Mouse (Mus musculus) ovary, adult 18-20 months (tissue): ENCODE measurements at regions not wholly inside any gene's neighbourhood (a gene's known extent, or its start where the extent isn't known, plus 50 kb on each side); places are given as distances from the start of the nearest gene placed in this dataset.

Experiments used
- DNase-seq: peaks from one replicate; pipeline ENCODE4 v3.0.0; 2022; ENCODE audit warnings: low spot score, mixed read lengths

DNA sequence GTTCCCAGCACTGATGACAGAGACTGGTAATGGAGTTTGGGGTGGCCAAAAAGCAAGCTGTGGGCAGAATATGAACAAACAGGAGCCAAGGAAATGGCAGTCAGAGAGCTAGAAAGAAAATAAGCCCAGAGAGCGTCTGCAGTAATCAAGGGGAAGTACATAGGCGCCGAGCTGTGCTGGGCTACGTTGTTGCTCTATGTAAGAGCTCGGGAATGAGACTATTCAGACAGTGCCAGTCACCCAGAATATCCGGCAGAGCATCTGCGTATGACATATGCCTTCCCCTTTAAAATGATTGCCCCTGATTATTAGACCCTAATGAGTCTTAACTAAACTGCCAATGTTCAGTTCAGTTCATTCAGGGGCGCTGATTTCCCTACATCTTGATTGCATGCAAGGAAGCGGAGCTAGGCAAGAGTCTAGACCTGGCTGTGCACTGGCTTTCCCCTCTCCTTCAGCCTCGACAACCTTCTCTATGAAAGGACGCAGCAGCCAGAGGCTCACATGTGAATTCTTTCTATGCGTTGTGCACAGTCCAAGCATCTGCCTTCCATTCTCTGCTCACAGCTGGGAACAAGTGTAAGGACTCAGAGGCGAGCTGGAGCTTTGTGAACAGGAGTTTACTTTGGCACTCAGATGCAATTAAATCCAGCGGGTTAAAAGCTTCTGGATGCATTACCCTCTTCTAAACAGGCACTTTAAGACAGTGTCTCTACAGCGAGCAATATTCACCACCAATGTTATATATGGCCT lies 125.7 kb upstream of the Gdf10 start:
- no peak for DNase-seq

DNA sequence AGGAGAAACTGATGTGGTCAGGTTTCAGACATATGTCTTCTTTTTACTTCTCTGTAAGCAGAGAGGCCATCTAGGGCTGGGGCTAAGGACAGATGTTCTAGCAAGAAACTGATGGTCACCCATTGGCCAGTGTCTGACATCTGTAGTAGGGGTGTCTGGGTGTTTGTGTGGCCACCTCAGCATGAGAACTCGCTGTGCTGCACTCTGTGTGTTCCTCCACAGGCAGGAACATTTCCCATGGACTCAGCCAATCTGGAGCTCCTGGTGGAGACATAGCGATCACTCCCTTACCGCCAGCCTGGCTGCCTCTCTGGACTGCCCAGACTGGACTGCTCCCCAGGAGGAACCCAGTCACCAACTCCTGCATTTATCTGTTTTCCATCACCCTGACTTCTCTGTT lies 119.1 kb upstream of the Gdf10 start:
- no peak for DNase-seq

DNA sequence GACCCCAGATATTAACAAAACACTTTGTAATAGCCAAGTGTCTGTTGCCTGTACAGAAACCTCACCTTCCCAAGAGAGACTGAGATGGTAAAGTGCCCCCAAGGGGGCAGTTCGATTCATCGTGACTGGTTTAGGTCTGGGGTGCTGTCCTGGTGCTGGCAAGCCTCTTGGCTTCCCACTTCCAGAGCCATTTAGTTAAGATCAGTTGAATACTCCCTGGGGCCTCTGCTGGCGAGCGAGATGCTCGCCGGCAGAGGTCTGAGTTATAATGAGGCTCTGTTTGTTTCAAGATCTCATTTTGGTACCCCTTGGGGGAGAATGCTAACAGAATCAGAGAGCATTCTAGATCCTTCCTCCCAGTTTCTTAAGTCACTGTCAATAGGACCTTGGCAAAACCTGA lies 118.7 kb upstream of the Gdf10 start:
- no peak for DNase-seq

DNA sequence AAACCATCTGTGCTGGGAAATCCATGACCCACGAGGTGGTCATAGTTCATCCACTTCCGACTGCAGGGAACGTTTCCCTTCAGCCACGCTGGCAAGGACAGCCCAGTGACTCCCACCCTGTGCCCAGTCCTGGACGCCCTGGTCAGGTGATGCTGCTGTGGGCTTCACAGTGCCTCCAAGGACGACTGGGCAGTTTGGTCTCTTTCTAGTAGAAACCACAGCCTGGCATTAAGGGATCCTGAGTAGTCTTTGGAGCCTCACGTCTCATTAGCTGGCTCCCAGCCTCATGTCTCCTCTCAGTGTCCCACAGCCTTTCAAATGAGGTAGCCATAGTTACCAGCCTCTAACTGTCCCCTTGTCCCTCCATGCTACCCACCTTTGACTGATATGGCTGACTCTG lies 116.2 kb upstream of the Gdf10 start:
- no peak for DNase-seq

DNA sequence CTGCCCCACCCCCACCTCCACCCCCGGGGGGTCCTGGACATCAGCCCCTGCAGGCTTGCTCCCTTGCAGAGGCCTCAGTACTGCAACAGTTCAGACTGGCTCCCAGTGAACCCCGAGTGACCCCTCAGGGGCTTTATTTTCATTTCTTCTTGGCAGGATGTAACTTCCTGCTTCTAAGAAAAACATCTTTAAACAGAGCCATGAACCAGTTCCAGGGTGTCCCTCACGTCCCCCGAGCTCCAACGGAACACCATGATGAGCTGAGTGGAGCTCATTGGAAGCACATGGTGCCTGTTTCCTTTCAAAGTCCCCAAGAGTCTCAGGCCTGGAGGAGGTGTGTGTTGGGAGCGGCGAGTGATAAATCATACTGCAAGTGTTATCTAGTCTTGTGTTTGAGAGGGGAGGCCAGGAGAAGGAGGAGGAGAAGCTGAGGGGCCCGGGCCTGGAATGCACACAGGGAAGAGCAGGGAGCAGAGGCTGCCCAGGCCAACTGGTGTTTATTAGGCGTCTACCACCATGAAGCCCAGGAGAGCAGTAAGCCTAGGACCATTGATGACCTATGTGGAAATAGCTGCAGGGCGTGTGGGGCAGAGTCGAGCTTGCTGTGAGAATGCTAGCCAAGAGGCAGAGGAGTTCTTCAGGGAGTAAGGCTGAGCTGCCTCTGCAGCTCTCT lies 114.7 kb upstream of the Gdf10 start:
- DNase-seq, result peak; percentile 33

DNA sequence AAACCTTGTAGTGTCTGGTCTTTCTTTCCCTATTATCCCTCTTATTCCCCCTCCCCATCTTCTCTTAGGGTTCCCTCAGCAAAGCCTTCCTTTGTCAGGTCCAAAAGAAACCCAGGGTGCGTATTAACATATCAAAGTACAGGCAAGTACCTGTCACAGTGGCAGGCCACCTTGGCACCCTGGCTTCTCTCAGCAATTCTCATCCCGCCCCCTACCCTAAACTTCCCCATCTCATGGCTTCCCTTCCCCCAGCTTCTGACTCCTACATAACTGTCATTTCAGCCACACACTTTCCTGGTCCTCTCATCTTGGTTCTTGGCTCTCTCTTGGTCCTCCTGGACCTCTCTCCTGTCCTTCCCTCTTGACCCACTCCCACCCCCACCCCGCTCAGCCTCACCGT lies 112.8 kb upstream of the Gdf10 start:
- DNase-seq, result no peak

DNA sequence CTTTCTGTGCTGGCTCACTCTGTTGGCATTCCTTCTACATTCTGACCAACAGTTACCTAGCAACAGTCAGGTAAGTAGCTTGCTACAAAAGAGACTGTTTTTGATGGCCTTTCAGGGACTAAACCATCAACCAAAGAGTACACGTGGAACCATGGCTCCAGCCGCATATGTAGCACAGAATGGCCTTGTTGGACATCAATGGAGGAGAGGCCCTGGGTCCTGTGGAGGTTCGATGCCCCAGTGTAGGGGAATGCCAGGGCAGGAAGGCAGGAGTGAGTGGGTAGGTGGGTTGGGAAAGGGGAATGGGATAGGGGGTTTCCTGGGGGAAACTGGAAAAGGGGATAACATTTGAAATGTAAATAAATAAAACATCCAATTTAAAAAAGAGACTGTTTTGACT lies 112.1 kb upstream of the Gdf10 start:
- DNase-seq, result no peak

DNA sequence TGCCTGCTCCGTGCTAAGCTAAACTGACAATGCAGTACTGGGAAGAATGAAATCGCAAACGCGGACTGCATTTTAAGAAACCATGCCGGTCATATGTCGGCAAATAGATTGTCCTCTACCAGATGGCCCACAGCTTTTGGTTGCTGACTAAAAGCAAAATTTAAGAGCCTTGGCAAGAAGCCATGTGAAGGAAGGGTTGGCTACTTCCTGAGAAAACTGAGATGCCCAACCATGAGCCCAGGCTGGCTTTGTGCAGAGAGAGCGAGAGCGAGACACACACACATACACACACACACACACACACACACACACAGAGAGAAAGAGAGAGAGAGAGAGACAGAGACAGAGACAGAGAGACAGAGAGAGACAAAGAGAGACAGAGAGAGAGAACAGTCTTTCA lies 111.1 kb upstream of the Gdf10 start:
- DNase-seq, result no peak

DNA sequence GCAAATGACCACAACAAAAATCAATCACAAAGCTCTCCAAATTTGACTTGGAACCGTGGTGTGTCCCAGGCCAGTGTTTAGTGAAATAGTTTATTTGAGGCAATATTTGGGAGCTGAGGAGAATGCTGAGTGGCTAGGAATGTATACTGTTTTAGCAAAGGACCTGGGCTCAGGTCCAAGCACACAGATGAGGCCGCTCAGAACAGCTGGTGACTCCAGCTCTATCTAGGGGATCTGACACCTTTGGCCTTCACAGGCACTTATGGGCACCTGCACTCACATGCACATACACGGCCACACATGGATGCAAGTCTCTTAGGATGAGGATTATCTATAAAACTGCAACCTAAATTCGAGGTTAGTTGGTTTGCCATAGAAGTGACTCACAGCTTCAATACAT lies 110.6 kb upstream of the Gdf10 start:
- DNase-seq, result no peak

DNA sequence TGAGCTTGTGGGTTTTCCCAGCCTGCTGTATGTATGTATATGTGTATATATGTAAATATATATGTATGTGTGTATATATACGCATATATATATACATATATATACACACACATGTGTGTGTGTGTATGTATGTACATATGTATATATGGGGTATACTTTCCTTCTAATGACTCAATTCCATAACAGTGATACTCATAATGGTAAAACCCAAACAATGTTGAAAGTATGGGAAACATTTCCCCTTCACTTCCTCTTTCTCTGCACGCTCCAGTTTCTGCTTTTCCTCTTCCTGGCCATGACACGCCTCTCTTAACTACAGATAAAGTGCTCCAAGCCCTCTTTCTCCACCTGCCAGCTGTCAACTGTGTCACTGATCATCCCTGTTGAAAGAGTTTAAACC lies 110.1 kb upstream of the Gdf10 start:
- no peak for DNase-seq

DNA sequence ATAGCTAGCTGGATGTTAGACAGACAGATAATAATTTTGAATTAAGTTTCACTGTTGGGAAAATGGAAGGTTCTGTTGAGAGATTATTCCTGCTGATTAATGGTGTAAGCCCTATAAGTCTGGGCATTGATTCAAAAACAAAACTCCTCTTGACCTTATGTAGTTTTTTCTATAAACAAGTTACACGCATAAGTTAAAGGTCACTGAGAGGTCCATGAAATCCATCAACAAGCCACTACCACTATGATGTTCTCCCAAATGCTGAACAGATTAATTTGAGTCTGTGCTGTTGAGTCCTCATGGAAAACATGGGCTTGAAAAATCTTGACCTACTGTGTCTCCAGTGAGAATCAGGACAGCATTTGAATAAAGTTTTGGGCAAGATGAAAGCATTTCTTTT lies 109.3 kb upstream of the Gdf10 start:
- DNase-seq, result no peak

DNA sequence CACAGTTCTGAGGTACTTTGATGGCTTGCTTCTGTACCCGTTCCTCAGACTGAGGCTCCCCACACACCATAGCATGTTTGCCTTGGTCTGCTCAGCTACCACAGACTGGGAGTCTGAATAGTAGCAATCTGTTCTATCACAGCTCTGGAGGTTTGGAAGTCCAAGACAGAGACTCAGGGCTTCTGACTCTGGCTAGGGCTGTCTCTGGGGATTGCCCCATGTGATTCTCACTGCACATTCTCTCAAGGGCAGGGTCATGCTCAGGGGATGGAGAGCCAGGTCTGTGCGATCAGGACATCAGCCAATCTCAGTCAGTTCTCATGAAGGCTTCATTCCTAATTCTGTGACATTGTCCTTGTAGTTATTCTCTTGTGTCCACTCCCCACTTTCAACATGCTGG lies 108.8 kb upstream of the Gdf10 start:
- DNase-seq, result no peak

DNA sequence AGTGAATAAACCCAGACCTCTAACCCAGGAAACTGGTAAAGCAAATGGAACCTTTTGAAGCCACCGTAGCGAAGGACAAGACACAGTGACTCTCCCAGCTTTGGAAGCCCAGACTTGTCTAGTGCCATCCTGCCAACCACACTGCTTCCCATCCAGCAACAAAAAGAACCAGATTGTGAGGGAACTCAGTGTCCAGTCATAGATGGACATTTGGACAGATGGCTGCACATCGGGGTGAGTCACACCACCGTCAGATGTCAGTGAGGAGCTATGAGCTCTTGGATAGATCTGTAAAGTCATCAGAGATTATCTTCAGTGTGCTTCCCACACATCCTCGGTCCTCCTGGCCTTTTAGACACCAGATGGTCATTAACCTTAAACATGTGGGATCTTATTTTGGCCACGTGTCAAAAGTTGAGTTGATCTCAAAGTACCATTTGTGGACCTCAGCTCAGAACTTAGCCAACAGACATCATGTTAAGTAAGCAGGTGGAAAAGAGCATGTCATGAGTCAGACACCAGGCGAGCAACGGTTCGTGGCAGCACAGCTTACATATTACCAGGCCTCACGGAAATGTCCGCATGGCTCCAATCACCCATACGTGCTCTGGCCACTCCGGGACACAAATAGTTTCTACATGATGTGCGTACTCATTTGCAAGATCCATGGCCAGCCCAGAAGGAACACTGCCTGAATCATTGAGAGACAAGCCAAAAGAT lies 102.7 kb upstream of the Gdf10 start:
- DNase-seq, result no peak

DNA sequence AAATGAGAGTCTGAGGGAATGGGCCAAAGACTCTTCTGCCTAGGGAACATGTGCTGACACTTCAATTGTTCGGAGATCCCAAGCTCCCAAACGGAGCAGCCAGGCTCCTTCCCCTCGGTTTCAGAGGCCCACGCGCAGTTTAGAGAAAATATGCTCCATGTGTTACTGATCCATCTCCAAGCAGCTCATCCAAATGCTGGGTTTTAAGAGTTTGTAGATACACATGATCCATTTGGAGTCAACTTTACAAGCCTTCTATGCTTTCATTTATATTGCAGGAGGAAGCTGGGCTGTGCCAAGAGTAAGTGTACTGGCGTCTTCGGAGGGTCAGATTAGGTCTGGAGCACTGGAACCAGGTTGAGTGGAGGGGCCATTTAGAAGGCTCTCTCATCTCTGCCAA lies 102.0 kb upstream of the Gdf10 start:
- DNase-seq, result no peak

DNA sequence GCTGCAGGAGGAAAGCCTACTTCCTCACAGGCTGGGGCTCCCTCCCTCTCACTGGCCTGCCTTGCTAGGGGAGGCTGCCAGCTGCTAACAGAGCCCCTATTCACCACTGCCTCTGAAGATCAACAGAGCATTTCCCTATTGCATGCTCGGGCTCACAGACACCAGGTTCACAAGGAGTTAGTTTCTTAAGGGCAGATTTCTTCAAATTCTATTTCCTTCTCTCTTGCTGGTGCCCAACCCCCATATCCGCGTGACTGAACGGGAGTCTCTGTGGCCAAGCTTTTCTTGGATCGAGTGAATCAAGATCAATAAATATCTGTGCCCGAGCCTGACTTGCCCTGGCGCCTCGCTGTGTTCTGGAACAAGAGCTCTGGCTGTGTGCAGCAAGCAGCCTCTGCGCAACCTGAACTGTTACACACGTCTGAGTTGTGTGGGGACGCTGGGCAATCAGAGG lies 98.9 kb upstream of the Gdf10 start:
- DNase-seq, result no peak

DNA sequence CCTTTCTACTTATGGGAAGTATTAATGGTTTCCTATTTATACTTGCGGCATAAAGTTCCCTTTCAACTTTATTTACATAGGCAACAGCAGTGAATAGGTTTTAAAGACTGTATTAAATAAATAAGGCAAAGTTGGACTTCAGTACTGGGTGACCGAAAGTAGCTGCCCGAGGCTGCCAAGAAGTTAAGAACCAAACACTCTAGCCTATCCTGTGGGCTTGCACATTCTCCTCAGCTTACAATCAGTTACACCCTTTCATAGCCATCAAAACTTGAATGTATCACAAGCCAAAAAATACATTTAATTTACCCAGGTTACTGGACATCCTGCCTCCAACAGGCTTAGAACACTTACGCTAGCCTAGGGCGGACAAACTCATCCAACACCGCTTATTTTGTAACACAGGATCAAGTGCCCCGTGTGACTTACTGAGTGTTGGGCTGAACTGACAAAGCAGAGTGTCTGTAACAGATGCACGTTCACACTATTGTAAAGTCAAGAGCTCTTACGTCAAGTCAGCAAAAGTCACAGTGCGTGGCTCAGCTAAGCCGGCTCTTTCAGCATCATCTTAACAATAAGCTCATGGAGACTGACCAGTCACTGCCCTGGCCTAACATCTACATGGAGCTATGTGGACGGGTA lies 97.3 kb upstream of the Gdf10 start:
- no peak for DNase-seq

DNA sequence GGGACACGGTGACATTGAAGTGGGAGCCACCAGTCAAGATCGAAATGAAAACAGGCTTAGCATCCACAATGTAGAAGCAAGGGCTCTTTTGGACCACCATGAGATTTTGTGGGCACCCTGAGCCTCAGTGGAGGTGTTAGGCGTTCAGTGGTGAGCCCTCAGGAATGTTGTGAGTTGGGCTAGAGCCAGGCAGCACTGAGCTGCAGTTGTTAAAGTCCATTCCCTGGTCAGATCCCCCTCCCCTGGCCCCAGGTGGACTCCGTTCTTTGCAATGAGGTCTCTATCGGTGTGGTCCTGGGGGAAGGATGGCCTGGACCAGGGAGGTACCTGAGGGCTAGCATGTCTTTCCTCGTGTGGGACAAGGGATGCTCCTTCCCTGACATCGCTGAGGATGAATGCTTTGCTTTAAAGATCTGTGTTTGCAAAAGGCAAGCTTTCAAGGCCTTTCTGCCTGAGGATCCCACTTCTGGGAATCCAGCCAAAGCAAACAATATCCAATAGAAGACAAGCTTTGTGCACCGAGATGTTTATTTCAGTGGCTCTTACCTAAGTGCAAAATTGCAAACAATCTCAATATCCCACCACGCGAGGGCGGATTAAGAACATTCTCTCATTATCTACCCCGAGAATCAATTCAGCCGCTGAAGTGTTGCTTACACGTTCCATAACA lies 90.6 kb upstream of the Gdf10 start:
- DNase-seq, result peak; percentile 16

DNA sequence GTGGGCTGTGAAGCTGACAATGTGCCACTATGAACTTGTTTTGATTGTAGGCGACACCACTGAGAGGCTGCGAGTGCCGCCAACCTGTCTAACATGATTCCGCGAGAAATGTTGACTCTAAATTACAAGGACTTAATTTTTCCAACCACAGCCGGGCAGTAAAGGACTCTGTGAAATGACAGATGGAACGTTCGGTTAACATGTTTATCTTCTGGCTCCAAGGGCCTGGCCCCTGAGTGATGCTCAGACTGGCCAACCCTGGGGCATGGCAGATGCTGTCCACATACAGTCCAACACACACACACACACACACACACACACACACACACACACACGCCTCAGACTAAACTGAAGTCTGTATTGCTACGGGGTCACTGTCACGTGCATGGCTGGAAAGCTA lies 87.0 kb upstream of the Gdf10 start:
- DNase-seq, result no peak

DNA sequence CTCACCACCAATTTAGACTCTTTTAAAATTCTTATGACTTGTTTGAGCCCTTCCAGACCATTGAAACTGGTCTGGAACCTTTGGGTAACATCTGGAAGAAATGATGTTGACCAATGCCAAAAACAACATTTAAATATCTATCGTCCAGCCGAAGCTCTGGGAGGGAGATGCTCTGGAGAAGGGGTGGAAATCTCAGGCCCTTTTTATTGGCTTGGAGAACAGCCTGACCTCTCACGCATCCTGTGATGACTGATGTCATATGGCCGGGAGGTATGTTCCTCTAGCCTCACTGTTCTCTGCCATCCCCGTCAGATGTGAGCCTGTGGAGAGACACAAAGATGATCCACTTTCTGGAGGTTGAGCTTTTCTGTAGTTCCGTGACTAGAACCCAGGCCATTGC lies 81.6 kb upstream of the Gdf10 start:
- DNase-seq, result no peak

DNA sequence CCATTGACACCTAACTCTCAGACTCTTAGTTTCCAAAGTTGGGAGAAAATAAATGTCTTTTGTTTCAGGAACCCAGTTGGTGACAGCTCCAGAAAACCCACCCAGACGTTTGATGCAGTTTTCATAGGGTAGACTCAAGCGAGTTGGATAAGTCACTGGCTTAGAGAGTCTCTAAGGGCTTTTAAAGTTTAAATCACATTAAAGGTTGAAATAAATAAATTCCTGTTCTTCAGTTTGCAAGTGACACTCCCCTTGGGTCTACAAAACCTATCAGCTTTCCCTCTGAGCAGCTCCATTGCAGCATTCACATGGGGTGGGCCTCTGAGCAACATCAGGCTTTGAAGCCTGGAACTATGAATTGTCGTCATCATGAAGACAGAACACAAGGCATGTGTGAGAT lies 69.9 kb upstream of the Gdf10 start:
- DNase-seq, result no peak

DNA sequence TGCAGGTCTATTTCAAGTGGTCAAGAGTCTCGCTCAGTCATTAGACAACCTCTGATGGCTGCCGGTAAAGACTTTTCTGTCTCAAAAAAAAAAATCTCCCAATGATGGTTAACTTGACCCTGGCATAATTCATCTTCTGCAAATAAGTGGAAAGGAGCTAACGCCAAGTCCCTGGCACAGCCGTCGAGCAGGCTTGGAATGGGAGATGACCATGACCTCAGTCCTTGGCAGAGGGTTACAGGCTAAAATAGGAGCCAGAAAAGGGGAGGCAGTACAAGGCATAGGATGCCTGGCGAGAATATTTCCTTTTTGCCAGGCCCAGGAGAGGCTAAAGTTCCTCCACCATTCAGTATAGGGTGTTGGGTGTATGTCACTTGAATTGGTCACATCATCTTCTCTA lies 69.2 kb upstream of the Gdf10 start:
- no peak for DNase-seq

DNA sequence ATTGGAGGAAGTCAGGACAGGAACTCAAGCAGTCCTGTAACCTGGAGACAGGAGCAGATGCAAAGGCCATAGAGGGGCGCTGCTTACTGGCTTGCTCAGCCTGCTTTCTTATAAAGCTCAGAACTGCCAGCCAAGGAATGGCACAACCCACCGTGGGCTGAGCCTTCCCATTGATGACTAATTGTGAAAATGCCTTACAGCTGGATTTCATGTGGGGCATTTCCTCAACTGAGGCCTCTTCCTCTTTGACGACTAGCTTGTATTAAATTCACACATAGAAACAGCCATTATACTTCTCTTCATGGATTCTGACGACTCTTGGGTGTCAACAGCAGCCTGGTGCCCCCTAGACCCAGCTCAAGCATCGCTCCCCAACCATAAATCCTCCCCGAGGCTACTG lies 66.4 kb upstream of the Gdf10 start:
- no peak for DNase-seq
